Mouse (Mus musculus) spleen, adult 2 months (tissue): Measurements from ENCODE around the gene Rnf19b.

ENCODE experiments used
- CTCF ChIP-seq: fragments of 200-500 bp; IDR thresholded peaks from 2 replicates; pipeline ENCODE4 v1.5.1; 2011; ENCODE audit warnings: mild to moderate bottlenecking, inconsistent platforms; ENCODE audit not compliant: insufficient read depth, insufficient read length, insufficient replicate concordance; ENCODE audit errors: extremely low read depth
- POLR2A ChIP-seq: fragments of 200-500 bp; IDR thresholded peaks from 2 replicates; pipeline ENCODE4 v1.6.1; 2011; ENCODE audit warnings: low read depth, low read length, inconsistent platforms

DNA sequence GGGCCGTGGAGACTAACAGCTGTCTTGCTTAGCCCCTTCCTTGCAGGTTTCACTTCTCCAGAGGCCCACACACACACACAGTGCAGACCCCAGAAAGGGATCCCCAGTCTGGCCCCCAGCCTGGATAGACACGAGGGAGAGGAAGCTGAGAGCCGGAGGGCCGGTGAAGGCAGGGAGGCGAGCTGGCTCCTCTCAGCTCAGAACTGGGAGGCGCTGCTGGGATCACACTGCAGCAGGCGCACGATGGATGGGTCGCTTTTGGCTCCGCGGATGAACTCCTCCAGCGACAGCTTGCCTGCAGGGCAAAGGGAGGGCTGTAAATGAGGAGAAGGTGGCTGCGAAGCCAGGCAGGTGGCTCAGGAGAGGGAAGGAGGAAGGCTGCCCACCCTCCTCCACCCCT, 54.2 kb downstream of the Rnf19b start:
- TF ChIP-seq CTCF (no peak), POLR2A (no peak)
